In the genomic region with DNA sequence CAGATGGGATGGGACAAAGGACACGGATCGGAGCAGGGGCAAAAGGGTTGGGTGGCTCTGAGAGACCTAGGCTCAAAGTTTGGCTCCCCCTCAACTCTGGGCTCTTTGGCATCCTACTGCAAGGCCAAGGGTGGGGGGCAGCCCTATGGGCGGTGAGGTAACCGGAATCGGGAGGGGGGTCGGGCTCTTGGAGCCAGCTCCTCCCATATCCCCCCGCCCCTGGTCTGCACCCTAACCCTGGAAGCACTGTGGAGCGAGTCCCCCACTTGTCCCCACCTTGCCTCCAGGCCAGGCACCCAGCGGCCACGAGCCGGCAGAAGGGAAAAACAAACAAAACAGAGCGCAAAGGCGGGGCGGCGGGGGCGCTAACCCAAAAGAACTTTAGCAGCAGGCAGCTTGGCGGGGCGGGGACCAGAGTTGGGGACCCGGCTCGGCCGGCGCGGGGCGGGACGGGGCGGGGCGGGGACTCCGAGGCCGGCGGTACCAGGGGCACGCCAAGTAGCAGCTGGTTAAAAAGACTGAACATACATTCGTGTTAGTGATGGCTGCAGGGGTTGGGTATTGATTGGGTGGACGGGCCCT, we compare ENCODE assay signal across 8 mouse cellular contexts. TPM values are rescaled to one million over a fixed set of nuclear protein-coding genes. Genes with fewer than 3 reads are reported as not detected.
DNase-seq lines count a peak whose midpoint lies in the region; ATAC-seq and TF ChIP-seq lines count a peak whose summit lies in the region.

No protein-coding gene starts in this region.

- H3K4me3 ChIP-seq in testis, adult 2 months (ENCODE audit: control insufficient read depth, low read depth, low read length) = peak overlapping the region; percentile 44
- peak overlapping the region; percentile 36 for H3K4me3 ChIP-seq in forebrain, embryonic 12.5 days (replicated peaks)
- H3K4me3 ChIP-seq in kidney, adult 2 months (ENCODE audit: insufficient read depth, low read depth, low read length) = 0 out of 2 replicates have a peak overlapping the region, but pooled peaks have one; percentile 3
- H3K4me3 ChIP-seq in lung, embryonic 14.5 days (ENCODE audit: low read depth, low read length) = peak overlapping the region; percentile 43
- peak overlapping the region; percentile 33 for H3K4me3 ChIP-seq in stomach, embryonic 14.5 days (ENCODE audit: low read depth, low read length)

- H3K27ac ChIP-seq in testis, adult 2 months (ENCODE audit: control insufficient read depth, insufficient read depth, low read depth, low read length) = no peak overlapping the region
- H3K27ac ChIP-seq in forebrain, embryonic 12.5 days = no peak overlapping the region
- no peak overlapping the region for H3K27ac ChIP-seq in kidney, adult 2 months (ENCODE audit: insufficient read depth, low read depth, low read length)
- H3K27ac ChIP-seq in lung, embryonic 14.5 days (ENCODE audit: low read depth) = no peak overlapping the region
- H3K27ac ChIP-seq in stomach, embryonic 14.5 days (ENCODE audit: low read length) = no peak overlapping the region

- H3K36me3 ChIP-seq in testis, adult 2 months (ENCODE audit: control insufficient read depth, insufficient read depth, low read length) = no peaks in the 10 kb centered on the region
- H3K36me3 ChIP-seq in forebrain, embryonic 12.5 days (replicated peaks) = peaks cover 18% of the 10 kb centered on the region; the same call in 1 of the 2 replicates
- no peaks in the 10 kb centered on the region for H3K36me3 ChIP-seq in kidney, adult 2 months (ENCODE audit: control insufficient read depth, insufficient read depth, low read length)
- no peaks in the 10 kb centered on the region for H3K36me3 ChIP-seq in lung, embryonic 14.5 days (ENCODE audit: insufficient read depth)
- H3K36me3 ChIP-seq in stomach, embryonic 14.5 days (ENCODE audit: control insufficient read depth, insufficient read depth, low read length) = no peaks in the 10 kb centered on the region

- peaks cover 25% of the 10 kb centered on the region for H3K4me1 ChIP-seq in testis, adult 2 months (ENCODE audit: control insufficient read depth, insufficient read depth, low read length)
- H3K4me1 ChIP-seq in forebrain, embryonic 12.5 days = peaks cover 36% of the 10 kb centered on the region
- peaks cover 8% of the 10 kb centered on the region; the same call in 1 of the 2 replicates for H3K4me1 ChIP-seq in kidney, adult 2 months (ENCODE audit: control insufficient read depth, insufficient read depth, low read length)
- peaks cover 7% of the 10 kb centered on the region; the same call in 1 of the 2 replicates for H3K4me1 ChIP-seq in lung, embryonic 14.5 days (ENCODE audit: insufficient read depth)
- H3K4me1 ChIP-seq in stomach, embryonic 14.5 days (ENCODE audit: control insufficient read depth, insufficient read depth, low read length) = peaks cover 21% of the 10 kb centered on the region

- no peak for TF ChIP-seq CTCF in testis, adult 2 months (IDR thresholded peaks at IDR 0.05; ENCODE audit: control insufficient read depth, insufficient read depth, insufficient replicate concordance, low read depth, low read length)
- TF ChIP-seq CTCF in kidney, adult 2 months (conservative IDR thresholded peaks at IDR 0.05; ENCODE audit: insufficient read depth, insufficient read length, low read depth, low read length) = no peak
- TF ChIP-seq CTCF in lung, embryonic 14.5 days (IDR thresholded peaks at IDR 0.05; ENCODE audit: low read depth) = no peak

- no peak for TF ChIP-seq POLR2A in testis, adult 2 months (IDR thresholded peaks at IDR 0.05; ENCODE audit: control insufficient read depth, low read depth, low read length)
- no peak for TF ChIP-seq POLR2A in kidney, adult 2 months (IDR thresholded peaks at IDR 0.05; ENCODE audit: low read depth, low read length)

- ATAC-seq in forebrain, embryonic 12.5 days (ENCODE audit: low FRiP score) = peak; percentile 50
- peak; percentile 52 for ATAC-seq in lung, embryonic 14.5 days (ENCODE audit: insufficient read depth)
- ATAC-seq in stomach, embryonic 14.5 days (ENCODE audit: insufficient number of reproducible peaks, insufficient read depth, low FRiP score, low read depth) = peak; percentile 68

- 2% methylated on average over 33 of the region's 33 CpGs for WGBS in forebrain, embryonic 12.5 days
- WGBS in kidney, adult 2 months = 2% methylated on average over 33 of the region's 33 CpGs
- under 1% methylated on average over 33 of the region's 33 CpGs for WGBS in lung, embryonic 14.5 days
- 2% methylated on average over 33 of the region's 33 CpGs for WGBS in stomach, embryonic 14.5 days

- no peaks in the 10 kb centered on the region for H3K9me3 ChIP-seq in forebrain, embryonic 12.5 days
- H3K9me3 ChIP-seq in lung, embryonic 14.5 days (ENCODE audit: low read depth, low read length) = no peaks in the 10 kb centered on the region
- no peaks in the 10 kb centered on the region for H3K9me3 ChIP-seq in stomach, embryonic 14.5 days (ENCODE audit: control insufficient read depth, low read depth, low read length)

- H3K27me3 ChIP-seq in testis, adult 2 months (ENCODE audit: control insufficient read depth, insufficient read depth, low read length) = no peaks in the 10 kb centered on the region
- H3K27me3 ChIP-seq in forebrain, embryonic 12.5 days = peaks cover 67% of the 10 kb centered on the region
- no peaks in the 10 kb centered on the region for H3K27me3 ChIP-seq in kidney, adult 2 months (replicated peaks; ENCODE audit: control insufficient read depth, insufficient read depth, low read length)
- H3K27me3 ChIP-seq in lung, embryonic 14.5 days (ENCODE audit: insufficient read depth, low read length) = peaks cover 74% of the 10 kb centered on the region
- H3K27me3 ChIP-seq in stomach, embryonic 14.5 days (ENCODE audit: control insufficient read depth, insufficient read depth, low read length) = peaks cover 23% of the 10 kb centered on the region

- peak overlapping the region; percentile 55 for H3K9ac ChIP-seq in forebrain, embryonic 12.5 days
- peak overlapping the region; percentile 32 for H3K9ac ChIP-seq in lung, embryonic 14.5 days
- H3K9ac ChIP-seq in stomach, embryonic 14.5 days (replicated peaks; ENCODE audit: low read depth, low read length) = no peak overlapping the region

- peak overlapping the region; percentile 72 for H3K4me2 ChIP-seq in forebrain, embryonic 12.5 days
- peak overlapping the region; percentile 82 for H3K4me2 ChIP-seq in lung, embryonic 14.5 days
- peak overlapping the region; percentile 71 for H3K4me2 ChIP-seq in stomach, embryonic 14.5 days (replicated peaks; ENCODE audit: low read depth, low read length)

- DNase-seq in testis, postnatal 14 days (ENCODE audit: low spot score) = no peak
- DNase-seq in kidney, adult 2 months = peak; percentile 73
- DNase-seq in lung, embryonic 14.5 days = peak; percentile 69
- no peak for DNase-seq in cerebellum, adult 9-10 months
- DNase-seq in frontal cortex, postnatal 10 days (ENCODE audit: low spot score in 2 of 2) = no peak

RNA-seq across cellular contexts. Expression of a gene that starts 16.9 kb away (rescaled TPM):
- 1.3 and 1.5 TPM in 2 replicates for polyA plus RNA-seq in testis, adult 2 months (2012; rRNA removed)
- 0.14 TPM in 1 of 2 replicates, not detected in the other for polyA plus RNA-seq in forebrain, embryonic 12.5 days (2016; fragmentation: Nextera tagmentation; extraction: Ambion mirVana)
- polyA plus RNA-seq in kidney, adult 2 months (2012; rRNA removed) = 164 and 283 TPM in 2 replicates
- polyA plus RNA-seq in lung, embryonic 14.5 days (2014; fragmentation: Nextera tagmentation; extraction: Ambion mirVana) = not detected in 2 replicates
- polyA plus RNA-seq in stomach, embryonic 14.5 days (2014; fragmentation: Nextera tagmentation; extraction: Ambion mirVana) = not detected in 2 replicates

RNA-seq across cellular contexts. Expression of a gene that starts 26.5 kb away (rescaled TPM):
- 7.4 and 8.5 TPM in 2 replicates for polyA plus RNA-seq in testis, adult 2 months (2012; rRNA removed)
- 0.79 and 0.91 TPM in 2 replicates for polyA plus RNA-seq in forebrain, embryonic 12.5 days (2016; fragmentation: Nextera tagmentation; extraction: Ambion mirVana)
- 2.9 and 3.7 TPM in 2 replicates for polyA plus RNA-seq in kidney, adult 2 months (2012; rRNA removed)
- 0.41 TPM in 1 of 2 replicates, not detected in the other for polyA plus RNA-seq in lung, embryonic 14.5 days (2014; fragmentation: Nextera tagmentation; extraction: Ambion mirVana)
- polyA plus RNA-seq in stomach, embryonic 14.5 days (2014; fragmentation: Nextera tagmentation; extraction: Ambion mirVana) = 1.3 and 1.7 TPM in 2 replicates

RNA-seq across cellular contexts. Expression of a gene that starts 32.3 kb away (rescaled TPM):
- 80.7 and 92.4 TPM in 2 replicates for polyA plus RNA-seq in testis, adult 2 months (2012; rRNA removed)
- 4.0 and 5.0 TPM in 2 replicates for polyA plus RNA-seq in forebrain, embryonic 12.5 days (2016; fragmentation: Nextera tagmentation; extraction: Ambion mirVana)
- 1.4 and 1.6 TPM in 2 replicates for polyA plus RNA-seq in kidney, adult 2 months (2012; rRNA removed)
- polyA plus RNA-seq in lung, embryonic 14.5 days (2014; fragmentation: Nextera tagmentation; extraction: Ambion mirVana) = 0.05 and 0.11 TPM in 2 replicates
- polyA plus RNA-seq in stomach, embryonic 14.5 days (2014; fragmentation: Nextera tagmentation; extraction: Ambion mirVana) = 0.25 and 0.27 TPM in 2 replicates

RNA-seq across cellular contexts. Expression of a gene that starts 41.3 kb away (rescaled TPM):
- 8.7 and 9.4 TPM in 2 replicates for polyA plus RNA-seq in testis, adult 2 months (2012; rRNA removed)
- 68.3 and 71.7 TPM in 2 replicates for polyA plus RNA-seq in forebrain, embryonic 12.5 days (2016; fragmentation: Nextera tagmentation; extraction: Ambion mirVana)
- polyA plus RNA-seq in kidney, adult 2 months (2012; rRNA removed) = 20.7 and 22.8 TPM in 2 replicates
- polyA plus RNA-seq in lung, embryonic 14.5 days (2014; fragmentation: Nextera tagmentation; extraction: Ambion mirVana) = 50.3 and 60.8 TPM in 2 replicates
- 56.3 and 65.5 TPM in 2 replicates for polyA plus RNA-seq in stomach, embryonic 14.5 days (2014; fragmentation: Nextera tagmentation; extraction: Ambion mirVana)

Comparison
In these comparisons a context has a peak if more than half of its experiments do, and no peak if none do; other contexts are left out.
1. DNase-seq: peak in kidney, adult 2 months (single experiment) and lung, embryonic 14.5 days (single experiment); none in testis, postnatal 14 days (single experiment), cerebellum, adult 9-10 months (single experiment) and frontal cortex, postnatal 10 days (0 of 2).
2. RNA of a gene that starts 16.9 kb away (polyA plus RNA-seq): 164 to 283 TPM in kidney, adult 2 months; 1.3 to 1.5 TPM in testis, adult 2 months, 0.14 TPM in forebrain, embryonic 12.5 days, not detected in lung, embryonic 14.5 days and not detected in stomach, embryonic 14.5 days; every median in the first group is over 10 times any median in the second.
3. RNA of a gene that starts 32.3 kb away (polyA plus RNA-seq): 80.7 to 92.4 TPM in testis, adult 2 months; 4.0 to 5.0 TPM in forebrain, embryonic 12.5 days, 1.4 to 1.6 TPM in kidney, adult 2 months, 0.25 to 0.27 TPM in stomach, embryonic 14.5 days and 0.05 to 0.11 TPM in lung, embryonic 14.5 days; every median in the first group is over 10 times any median in the second.
4. Peak in every context shown above with its lines, with median percentiles within 50 percentile points of each other: H3K4me3 ChIP-seq, ATAC-seq and H3K4me2 ChIP-seq.